Mouse (Mus musculus): ENCODE measurements around the gene Rab3ip.

DNA sequence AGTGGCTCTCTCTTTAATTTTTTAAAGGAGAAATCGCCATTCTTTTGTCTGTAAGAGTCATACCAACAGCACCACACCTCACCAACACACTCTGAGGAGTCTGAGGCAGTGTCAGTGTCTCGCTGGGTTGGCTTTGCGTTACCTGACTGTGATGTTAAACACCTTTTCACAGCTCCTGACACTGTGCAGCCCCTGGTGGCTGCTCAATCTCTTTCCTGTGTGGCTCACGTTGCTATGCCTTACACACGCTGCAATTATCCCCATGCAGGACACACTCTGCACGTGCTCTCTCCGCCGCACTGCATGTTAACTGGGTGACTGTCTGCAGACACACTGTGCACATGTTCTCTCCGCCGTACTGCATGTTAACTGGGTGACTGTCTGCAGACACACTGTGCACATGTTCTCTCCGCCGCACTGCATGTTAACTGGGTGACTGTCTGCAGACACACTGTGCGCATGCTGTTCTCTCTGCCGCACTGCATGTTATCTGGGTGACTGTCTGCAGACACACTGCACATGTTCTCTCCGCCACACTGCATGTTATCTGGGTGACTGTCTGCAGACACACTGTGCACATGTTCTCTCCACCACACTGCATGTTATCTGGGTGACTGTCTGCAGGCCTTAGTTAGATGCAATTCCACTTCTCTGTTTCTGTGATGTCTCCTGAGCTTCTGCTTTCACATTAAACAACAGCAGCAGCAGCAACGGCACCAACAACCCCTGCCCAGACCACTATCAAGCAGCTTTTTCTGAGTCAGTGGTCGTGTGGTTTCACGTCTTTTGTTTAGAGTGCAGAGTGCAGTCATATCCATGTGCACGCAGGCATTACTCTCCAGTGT, 26.7 kb downstream of the Rab3ip start:
- TF ChIP-seq GATA1 (IDR thresholded peaks at IDR 0.05; ENCODE audit: low read length) (no peak), TAL1 (IDR thresholded peaks at IDR 0.05; ENCODE audit: low read length) (no peak)

All from erythroblast, embryonic 14.5 days (primary cell).